Mouse (Mus musculus) splenic B cell, adult 2 months (primary cell): ENCODE data around the gene Ldlrap1.

Experiments
- DNase-seq: peaks from one replicate; pipeline ENCODE4 v3.0.0-alpha.2; 2011; ENCODE audit warnings: low read depth, low spot score
- H3K27me3 ChIP-seq: 2 replicates; pipeline ENCODE4 v1.6.1; 2012; ENCODE audit warnings: mild to moderate bottlenecking, low read length, moderate library complexity, mixed read lengths; ENCODE audit not compliant: control insufficient read depth, poor library complexity, insufficient read depth, severe bottlenecking
- H3K36me3 ChIP-seq: 2 replicates; pipeline ENCODE4 v1.6.1; 2012; ENCODE audit warnings: mild to moderate bottlenecking, low read length, moderate library complexity, mixed read lengths; ENCODE audit not compliant: control insufficient read depth, poor library complexity, insufficient read depth, severe bottlenecking

Ldlrap1 gene

DNA sequence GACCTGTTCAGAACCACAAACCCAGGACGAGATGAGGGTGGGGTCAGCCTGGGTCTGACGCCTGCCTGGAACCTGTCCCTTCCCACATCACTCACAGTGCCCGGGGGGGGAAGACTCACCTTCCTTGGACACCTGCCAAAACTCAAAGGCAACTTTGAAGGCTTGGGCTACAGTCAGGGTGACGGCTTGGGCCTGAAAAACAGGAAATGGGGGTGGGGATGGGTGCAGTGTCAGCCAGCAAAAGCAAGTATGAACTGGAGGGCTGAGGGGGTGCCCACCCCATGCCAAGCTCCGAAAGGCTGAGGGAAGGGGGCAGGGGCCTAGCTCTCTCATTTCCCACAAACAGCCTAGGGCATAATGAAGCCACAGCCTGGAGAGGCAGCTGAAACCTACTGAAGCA is 17.6 kb downstream of the Ldlrap1 start:
- peak; percentile 57 for DNase-seq
- no peaks in the 10 kb centered on the region for H3K27me3 ChIP-seq
- no peaks in the 10 kb centered on the region; the same call in 1 of the 2 replicates for H3K36me3 ChIP-seq

- DNase-seq = peak; percentile 75
- no peaks in the 10 kb centered on the region for H3K27me3 ChIP-seq
These were observed 18.4 kb downstream of the Ldlrap1 start for GRCm38 (mm10) chr4:134749301-134750030.

DNA sequence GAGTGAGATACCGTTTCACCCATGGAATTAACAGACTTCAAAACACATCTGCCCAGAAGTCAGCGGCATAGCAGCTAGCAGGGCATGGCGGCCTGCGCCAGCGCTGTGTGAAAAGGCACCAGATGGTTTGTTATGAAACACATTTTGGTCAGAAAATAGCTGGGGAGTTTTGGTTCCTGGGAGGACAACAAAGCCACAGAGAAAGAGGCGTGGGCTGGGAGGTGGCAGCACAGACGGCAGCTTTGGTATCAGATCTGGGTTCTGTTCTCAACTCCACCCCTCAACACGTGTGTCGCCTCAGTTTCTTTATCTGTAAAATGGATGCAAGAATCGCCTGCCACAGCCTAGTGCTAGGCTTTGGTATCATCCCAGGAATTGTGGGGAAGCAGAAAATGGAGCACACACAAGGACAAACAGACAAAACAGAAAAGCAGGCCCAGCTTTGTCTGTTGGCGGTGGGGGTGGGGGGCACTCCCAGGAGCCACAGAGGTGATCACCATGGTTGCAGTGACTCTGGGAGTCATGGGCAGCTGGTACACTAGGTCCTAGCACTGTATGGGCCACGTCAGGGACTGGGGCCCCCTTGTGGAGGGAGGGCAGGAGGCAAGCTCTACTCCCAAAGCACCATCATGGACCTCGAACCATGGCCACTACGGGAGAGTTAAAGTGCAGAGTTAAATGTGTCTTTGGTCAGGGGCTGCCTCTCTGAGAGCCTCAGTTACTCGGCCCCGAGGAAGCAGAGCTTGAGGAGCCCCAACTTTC is 21.7 kb downstream of the Ldlrap1 start:
- DNase-seq = no peak

More at GRCm38 (mm10) chr4:134749301-134750030, 18.4 kb downstream of the Ldlrap1 start:
- no peaks in the 10 kb centered on the region; the same call in 1 of the 2 replicates for H3K36me3 ChIP-seq

GRCm38 (mm10) chr4:134743881-134744633 is 23.8 kb downstream of the Ldlrap1 start:
- no peak for DNase-seq
- Histone ChIP-seq H3K27me3 (no peaks in the 10 kb centered on the region), H3K36me3 (no peaks in the 10 kb centered on the region; the same call in 1 of the 2 replicates)

More for the DNA sequence above, 21.7 kb downstream of the Ldlrap1 start:
- Histone ChIP-seq H3K27me3 (no peaks in the 10 kb centered on the region), H3K36me3 (no peaks in the 10 kb centered on the region; the same call in 1 of the 2 replicates)

GRCm38 (mm10) chr4:134741949-134742348 is 25.9 kb downstream of the Ldlrap1 start:
- H3K27me3 ChIP-seq = no peaks in the 10 kb centered on the region
- DNase-seq = no peak
- H3K36me3 ChIP-seq = no peaks in the 10 kb centered on the region; the same call in 1 of the 2 replicates

DNA sequence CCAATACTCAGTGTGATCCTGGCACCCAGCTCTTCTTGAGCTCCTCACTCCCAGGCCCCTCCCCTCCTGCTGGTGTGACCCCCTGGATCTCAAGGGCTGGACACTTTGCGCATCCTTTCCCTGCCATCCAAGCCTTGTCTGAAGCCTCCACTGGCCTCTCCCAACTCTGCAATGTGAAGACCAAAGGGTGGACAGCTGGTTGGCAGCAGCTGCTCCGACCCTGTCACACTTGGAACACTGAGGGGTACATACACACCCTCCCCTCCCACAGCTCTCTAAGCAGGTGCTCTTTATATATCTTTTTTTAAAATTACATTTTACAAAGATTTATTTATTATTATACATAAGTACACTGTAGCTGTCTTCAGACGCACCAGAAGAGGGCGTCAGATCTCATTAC is 27.6 kb downstream of the Ldlrap1 start:
- Histone ChIP-seq H3K36me3 (no peaks in the 10 kb centered on the region), H3K27me3 (no peaks in the 10 kb centered on the region)
- DNase-seq = no peak

DNA sequence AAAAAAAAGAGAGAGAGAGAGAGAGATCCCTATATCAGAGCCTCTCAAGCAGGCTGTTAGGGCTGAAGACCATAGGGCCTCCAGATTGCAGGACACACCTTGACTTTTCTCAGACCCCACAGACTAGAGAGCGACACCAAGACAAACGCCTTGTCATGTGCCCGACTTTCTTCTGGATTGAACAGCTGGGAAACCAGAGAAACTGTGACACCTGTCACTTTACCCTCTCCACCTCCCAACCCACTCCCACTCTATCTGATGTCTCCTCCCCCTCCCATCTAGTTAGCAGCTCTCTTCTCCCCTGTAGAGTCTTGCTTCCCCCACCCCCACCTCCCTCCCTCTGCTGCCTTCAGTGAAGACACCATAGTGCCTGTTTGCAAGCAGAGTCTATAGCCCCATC is 28.3 kb downstream of the Ldlrap1 start:
- Histone ChIP-seq H3K27me3 (no peaks in the 10 kb centered on the region), H3K36me3 (no peaks in the 10 kb centered on the region)
- DNase-seq = no peak

- H3K27me3 ChIP-seq = no peaks in the 10 kb centered on the region
- DNase-seq = no peak
These were observed 30.4 kb downstream of the Ldlrap1 start for GRCm38 (mm10) chr4:134737365-134737910.

DNA sequence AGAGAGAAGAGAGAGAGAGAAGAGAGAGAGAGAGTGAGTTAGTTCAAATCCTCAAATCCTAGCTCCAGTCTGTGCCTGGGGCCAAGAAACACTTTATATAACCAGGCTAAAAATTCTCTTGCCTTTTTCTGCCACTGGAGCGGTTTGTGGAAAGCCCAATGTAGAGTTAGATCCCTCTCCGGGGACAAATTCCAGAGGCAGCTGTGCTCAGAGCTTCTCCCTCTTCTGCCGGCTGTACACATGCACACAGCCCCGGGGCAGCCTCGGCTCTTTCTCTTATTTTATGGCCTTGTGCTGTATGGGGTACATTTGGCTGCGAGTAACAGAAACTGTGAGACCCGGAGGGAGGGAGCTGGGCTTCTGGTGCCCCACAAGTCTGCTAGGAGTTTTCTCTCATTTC is 31.7 kb downstream of the Ldlrap1 start:
- Histone ChIP-seq H3K27me3 (no peaks in the 10 kb centered on the region), H3K36me3 (no peaks in the 10 kb centered on the region)
- DNase-seq = no peak

More at GRCm38 (mm10) chr4:134737365-134737910, 30.4 kb downstream of the Ldlrap1 start:
- H3K36me3 ChIP-seq = no peaks in the 10 kb centered on the region

DNA sequence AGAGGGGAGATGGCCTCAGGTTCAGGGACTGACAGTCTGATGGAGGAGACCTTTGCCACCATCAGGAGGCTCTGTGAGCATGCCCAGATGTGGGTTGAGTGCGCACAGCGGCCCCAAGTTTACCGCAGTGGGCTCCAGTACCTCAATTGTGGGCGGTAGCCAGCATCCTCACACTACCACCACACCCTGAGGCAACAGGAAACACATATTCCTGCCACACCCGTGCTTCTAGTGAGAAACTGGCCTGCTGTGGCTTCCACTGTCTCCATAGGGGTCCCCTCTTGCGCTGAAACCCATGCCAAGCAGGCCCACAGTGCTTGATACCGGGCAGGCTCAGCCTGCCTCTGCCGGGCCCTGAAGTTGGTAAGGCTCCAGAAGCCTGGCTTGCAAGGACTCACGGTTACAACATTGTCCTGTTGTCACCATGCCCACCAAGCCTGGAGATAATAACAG is 33.2 kb downstream of the Ldlrap1 start:
- peak; percentile 39 for DNase-seq
- no peaks in the 10 kb centered on the region for H3K27me3 ChIP-seq

DNA sequence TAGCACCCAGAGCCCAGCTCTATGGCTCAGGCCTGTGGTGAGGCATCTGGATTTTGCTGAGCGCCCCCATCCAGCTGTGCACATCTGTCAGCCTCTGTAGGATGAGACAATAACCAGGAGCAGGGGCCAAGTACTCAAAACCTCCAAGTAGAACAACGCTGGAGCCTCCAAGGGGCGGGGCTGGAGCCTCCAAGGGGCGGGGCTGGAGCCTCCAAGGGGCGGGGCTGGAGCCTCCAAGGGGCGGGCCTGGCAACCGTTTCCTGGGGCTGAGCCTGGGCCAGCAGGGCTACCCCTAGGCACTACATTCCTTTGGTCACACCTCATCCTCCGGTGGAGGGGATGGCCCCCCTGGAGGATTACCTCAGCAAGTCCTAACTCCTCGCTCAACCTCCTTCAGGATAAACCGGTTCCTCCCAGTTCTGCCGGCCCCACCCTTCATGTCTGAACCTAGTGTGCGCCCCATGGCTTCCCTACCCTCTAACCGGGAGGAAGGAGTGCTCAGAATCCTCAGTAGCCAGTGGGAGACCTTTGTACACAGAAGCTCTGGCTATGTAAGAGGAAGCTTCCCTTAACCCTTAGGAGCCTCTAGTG is 33.7 kb downstream of the Ldlrap1 start:
- Histone ChIP-seq H3K36me3 (no peaks in the 10 kb centered on the region), H3K27me3 (no peaks in the 10 kb centered on the region)
- DNase-seq = no peak

More for the DNA sequence above, 33.2 kb downstream of the Ldlrap1 start:
- H3K36me3 ChIP-seq = no peaks in the 10 kb centered on the region

DNA sequence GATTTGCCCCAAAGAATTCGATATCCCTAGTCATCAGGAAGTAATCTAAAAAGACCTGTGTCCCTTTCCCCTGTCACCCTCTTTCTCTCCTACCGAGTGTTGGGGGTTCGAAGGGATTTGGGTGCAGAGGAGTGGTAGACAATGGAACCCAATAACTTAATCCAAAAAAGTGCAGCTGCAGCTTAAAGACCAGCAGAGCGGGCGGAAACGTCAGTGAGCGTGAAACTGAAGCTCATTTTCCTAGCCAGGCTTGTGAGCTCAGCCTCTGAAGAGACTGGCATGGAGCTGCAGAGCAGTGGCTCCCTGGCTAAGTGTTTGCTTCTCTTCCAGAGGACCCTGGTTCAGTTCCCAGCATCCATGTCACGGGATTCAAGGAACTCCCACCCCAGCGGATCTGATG is 34.5 kb downstream of the Ldlrap1 start:
- Histone ChIP-seq H3K27me3 (no peaks in the 10 kb centered on the region), H3K36me3 (no peaks in the 10 kb centered on the region)
- DNase-seq = no peak

DNA sequence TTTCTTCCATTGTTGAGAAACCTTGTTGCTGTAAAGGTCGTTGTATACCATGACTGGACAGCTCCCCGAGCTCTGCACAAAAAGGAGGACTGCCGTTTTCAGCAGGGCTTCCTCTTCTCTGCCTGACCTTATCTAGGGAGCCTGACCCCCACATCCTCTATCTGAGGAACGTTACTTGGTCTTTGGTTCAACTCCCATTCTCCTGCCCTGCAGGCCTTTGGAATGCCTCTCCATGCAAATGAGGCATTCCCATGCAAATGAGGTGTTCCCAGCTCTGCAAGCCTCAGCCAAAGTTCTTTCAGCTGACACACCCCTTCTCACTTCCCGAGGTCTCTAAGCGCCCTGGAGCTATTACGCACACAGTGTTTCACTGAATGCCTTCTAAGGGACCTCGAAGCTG is 37.7 kb downstream of the Ldlrap1 start:
- Histone ChIP-seq H3K27me3 (no peaks in the 10 kb centered on the region), H3K36me3 (no peaks in the 10 kb centered on the region)
- no peak for DNase-seq

GRCm38 (mm10) chr4:134725735-134726345 is 42.0 kb downstream of the Ldlrap1 start:
- no peaks in the 10 kb centered on the region for H3K27me3 ChIP-seq
- no peaks in the 10 kb centered on the region for H3K36me3 ChIP-seq
- DNase-seq = no peak
